Mouse (Mus musculus): ENCODE measurements around the gene Map7d1. TPM values are rescaled to one million over a fixed set of nuclear protein-coding genes. Genes with fewer than 3 reads are reported as not detected.

Gene Map7d1
- polyA plus RNA-seq, 1 experiment from 2014 or later: 73.9 TPM

DNA sequence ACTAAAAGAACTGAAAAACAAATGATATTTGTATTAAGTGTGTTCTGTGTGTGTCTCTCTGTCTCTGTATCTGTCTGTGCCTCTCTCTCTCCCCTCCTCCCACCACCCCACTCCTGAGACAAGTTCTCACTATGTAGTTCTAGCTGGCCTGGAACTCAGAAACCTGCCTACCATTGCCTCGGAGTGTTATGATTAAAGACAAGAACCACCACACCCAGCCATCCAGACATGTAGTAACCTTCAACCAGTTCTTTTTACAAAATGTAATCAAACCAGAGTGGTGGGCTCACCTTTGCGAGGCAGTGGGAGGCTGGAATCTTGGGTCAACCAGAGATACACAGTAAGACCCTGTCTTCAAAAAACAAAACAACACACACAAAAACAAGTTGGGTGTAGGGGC lies 55.5 kb downstream of the Map7d1 start:
- H3K4me3 ChIP-seq: peak overlapping the region; percentile 72
- H3K27me3 ChIP-seq (replicated peaks): no peaks in the 10 kb centered on the region
- ATAC-seq (ENCODE audit: insufficient number of reproducible peaks, low FRiP score): no peak
- peaks cover 3% of the 10 kb centered on the region for H3K36me3 ChIP-seq
- peak overlapping the region; percentile 89 for H3K9ac ChIP-seq
- H3K9me3 ChIP-seq (replicated peaks): no peaks in the 10 kb centered on the region
- H3K27ac ChIP-seq (ENCODE audit: poor library complexity, severe bottlenecking): peak overlapping the region; percentile 50
- peak overlapping the region; percentile 79 for H3K4me2 ChIP-seq
- H3K4me1 ChIP-seq (replicated peaks): peaks cover 56% of the 10 kb centered on the region
- WGBS: 30% methylated on average over 2 of the region's 2 CpGs

DNA sequence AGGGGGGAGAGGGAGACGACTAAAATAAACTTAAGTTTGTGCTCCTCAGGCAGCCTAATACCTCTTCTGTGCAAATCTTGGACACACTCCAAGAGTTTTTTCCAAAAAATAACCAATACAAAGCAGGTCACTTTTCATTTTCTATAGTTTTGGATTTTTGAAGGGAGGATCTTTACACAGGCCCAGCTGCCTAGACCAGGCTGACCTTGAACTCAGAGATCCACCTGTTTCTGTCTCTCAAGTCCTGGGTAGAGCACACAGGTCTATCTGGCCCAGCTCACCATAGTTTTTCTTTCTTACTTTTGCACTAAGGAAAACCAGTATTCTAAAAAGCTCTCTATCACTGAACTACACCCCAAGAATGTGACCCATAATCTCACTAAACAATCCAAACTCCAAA lies 56.1 kb downstream of the Map7d1 start:
- Histone ChIP-seq H3K27ac (ENCODE audit: poor library complexity, severe bottlenecking) (no peak overlapping the region), H3K4me1 (replicated peaks) (peaks cover 56% of the 10 kb centered on the region), H3K36me3 (peaks cover 3% of the 10 kb centered on the region), H3K4me2 (peak overlapping the region; percentile 79), H3K4me3 (peak overlapping the region; percentile 72), H3K9me3 (replicated peaks) (no peaks in the 10 kb centered on the region), H3K27me3 (replicated peaks) (no peaks in the 10 kb centered on the region), H3K9ac (peak overlapping the region; percentile 51)
- no peak for ATAC-seq (ENCODE audit: insufficient number of reproducible peaks, low FRiP score)
- WGBS: 46% methylated on average over 1 of the region's 1 CpGs

DNA sequence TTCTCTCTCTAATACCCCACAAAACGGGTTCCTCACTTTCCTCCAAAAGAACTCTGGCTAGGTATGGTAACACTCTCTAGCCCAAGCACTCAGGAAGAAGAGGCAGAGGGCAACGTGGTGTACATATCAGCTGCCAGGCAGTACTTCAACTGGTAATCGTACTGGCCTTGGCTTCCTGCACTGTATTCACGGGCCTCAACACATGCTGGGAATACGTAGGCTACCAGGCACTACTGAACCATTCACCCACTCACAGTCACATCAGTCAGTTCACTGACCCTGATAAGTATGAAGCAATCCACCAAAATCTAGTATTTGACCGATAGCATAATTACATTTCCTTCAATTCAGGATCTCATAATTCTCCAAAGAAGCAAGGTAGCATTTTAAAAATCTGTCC lies 56.6 kb downstream of the Map7d1 start:
- Histone ChIP-seq H3K27me3 (replicated peaks) (no peaks in the 10 kb centered on the region), H3K27ac (ENCODE audit: poor library complexity, severe bottlenecking) (no peak overlapping the region), H3K36me3 (peaks cover 7% of the 10 kb centered on the region), H3K4me1 (replicated peaks) (peaks cover 54% of the 10 kb centered on the region), H3K4me3 (peak overlapping the region; percentile 20; the same call in 1 of the 2 replicates), H3K4me2 (peak overlapping the region; percentile 79), H3K9ac (no peak overlapping the region; the same call in 1 of the 2 replicates), H3K9me3 (replicated peaks) (no peaks in the 10 kb centered on the region)
- 60% methylated on average over 6 of the region's 6 CpGs for WGBS
- no peak for ATAC-seq (ENCODE audit: insufficient number of reproducible peaks, low FRiP score)

DNA sequence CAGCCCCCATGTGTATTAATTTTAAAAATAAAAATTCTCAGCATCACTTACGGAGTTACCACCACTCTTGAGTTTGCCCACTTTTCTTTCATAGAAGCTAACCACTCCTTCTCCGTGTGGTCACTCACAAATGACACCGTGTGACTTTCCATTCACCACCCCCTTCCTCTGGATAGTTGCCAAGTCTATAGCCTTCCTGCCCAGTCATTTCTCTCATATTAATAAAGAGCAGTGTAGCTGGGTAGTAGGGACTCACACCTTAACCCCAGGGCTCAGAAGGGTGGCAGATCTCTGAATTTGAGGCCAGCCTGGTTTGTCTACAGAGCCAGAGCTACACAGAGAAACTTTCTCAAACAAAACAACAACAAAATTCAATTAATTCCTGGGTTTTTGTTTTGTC lies 58.7 kb downstream of the Map7d1 start:
- Histone ChIP-seq H3K36me3 (peaks cover 25% of the 10 kb centered on the region), H3K27ac (ENCODE audit: poor library complexity, severe bottlenecking) (no peak overlapping the region), H3K4me1 (replicated peaks) (peaks cover 40% of the 10 kb centered on the region), H3K27me3 (replicated peaks) (no peaks in the 10 kb centered on the region), H3K9me3 (replicated peaks) (no peaks in the 10 kb centered on the region), H3K4me3 (no peak overlapping the region), H3K4me2 (peak overlapping the region; percentile 24; the same call in 1 of the 2 replicates), H3K9ac (0 out of 2 replicates have a peak overlapping the region, but pooled peaks have one; percentile 12)
- 44% methylated on average over 3 of the region's 3 CpGs for WGBS
- no peak for ATAC-seq (ENCODE audit: insufficient number of reproducible peaks, low FRiP score)

DNA sequence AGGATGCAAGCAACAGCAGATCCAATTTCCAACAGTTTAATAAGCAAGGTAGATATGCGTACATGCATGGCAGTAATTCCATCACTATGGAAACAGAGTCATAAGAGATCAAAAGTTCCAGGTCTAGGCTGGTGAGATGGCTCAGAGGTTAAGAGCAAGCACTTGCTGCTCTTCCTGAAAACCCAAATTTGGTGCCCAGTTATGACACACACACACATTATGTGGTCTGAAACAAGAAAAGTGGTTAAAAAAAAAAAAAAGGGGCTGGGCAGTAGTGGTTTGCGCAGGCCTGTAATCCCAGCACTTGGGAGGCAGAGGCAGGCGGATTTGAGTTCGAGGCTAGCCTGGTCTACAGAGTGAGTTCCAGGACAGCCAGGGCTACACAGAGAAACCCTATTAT lies 61.2 kb downstream of the Map7d1 start:
- Histone ChIP-seq H3K9me3 (replicated peaks) (no peaks in the 10 kb centered on the region), H3K4me2 (no peak overlapping the region), H3K9ac (no peak overlapping the region), H3K27ac (ENCODE audit: poor library complexity, severe bottlenecking) (no peak overlapping the region), H3K27me3 (replicated peaks) (no peaks in the 10 kb centered on the region), H3K4me1 (replicated peaks) (peaks cover 29% of the 10 kb centered on the region), H3K36me3 (peaks cover 43% of the 10 kb centered on the region), H3K4me3 (no peak overlapping the region)
- 89% methylated on average over 4 of the region's 4 CpGs for WGBS
- ATAC-seq (ENCODE audit: insufficient number of reproducible peaks, low FRiP score): no peak

DNA sequence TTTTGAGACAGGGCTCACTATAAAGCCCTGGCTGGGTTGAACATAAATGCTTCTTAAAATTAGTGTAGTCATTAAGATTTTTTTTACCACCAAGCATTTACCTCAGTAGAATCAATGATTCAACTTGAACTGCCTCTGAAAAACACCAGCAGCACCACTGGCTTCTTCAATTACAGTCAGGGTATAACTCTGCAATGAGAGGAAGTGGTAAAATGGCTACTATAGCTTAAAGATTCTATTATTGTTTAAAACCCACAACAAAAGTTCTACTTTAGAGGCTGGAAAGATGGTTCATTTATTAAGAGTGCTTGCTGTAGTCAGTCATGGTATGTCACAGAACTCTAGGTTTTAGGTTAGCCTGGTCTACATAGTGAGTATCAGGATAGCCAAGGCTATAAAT lies 61.9 kb downstream of the Map7d1 start:
- no peak overlapping the region for H3K9ac ChIP-seq
- H3K27me3 ChIP-seq (replicated peaks): no peaks in the 10 kb centered on the region
- H3K4me3 ChIP-seq: no peak overlapping the region
- no peak for ATAC-seq (ENCODE audit: insufficient number of reproducible peaks, low FRiP score)
- H3K4me2 ChIP-seq: no peak overlapping the region
- peaks cover 42% of the 10 kb centered on the region for H3K36me3 ChIP-seq
- no peaks in the 10 kb centered on the region for H3K9me3 ChIP-seq (replicated peaks)
- peaks cover 26% of the 10 kb centered on the region for H3K4me1 ChIP-seq (replicated peaks)
- no peak overlapping the region for H3K27ac ChIP-seq (ENCODE audit: poor library complexity, severe bottlenecking)

DNA sequence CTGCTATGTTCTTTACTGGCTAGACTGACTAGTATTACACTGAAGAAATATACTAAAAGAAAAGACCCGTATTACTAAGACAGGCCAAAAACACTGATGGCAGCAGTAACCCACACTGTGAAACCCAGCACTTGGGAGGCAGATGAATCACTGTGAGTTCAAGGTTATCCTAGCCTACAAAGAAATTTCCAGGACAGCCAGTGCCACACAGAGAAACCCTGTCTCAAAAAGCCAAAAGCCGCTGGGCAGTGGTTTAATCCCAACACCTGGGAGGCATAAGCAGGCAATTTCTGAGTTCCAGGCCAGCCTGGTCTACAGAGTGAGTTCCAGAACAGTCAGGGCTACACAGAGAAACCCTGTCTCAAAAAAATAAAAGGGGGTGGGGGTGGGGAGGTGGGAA lies 65.5 kb downstream of the Map7d1 start:
- peaks cover 58% of the 10 kb centered on the region for H3K36me3 ChIP-seq
- H3K27ac ChIP-seq (ENCODE audit: poor library complexity, severe bottlenecking): no peak overlapping the region
- H3K9ac ChIP-seq: no peak overlapping the region
- H3K27me3 ChIP-seq (replicated peaks): no peaks in the 10 kb centered on the region
- no peaks in the 10 kb centered on the region for H3K9me3 ChIP-seq (replicated peaks)
- H3K4me2 ChIP-seq: no peak overlapping the region
- no peak overlapping the region for H3K4me3 ChIP-seq
- no peak for ATAC-seq (ENCODE audit: insufficient number of reproducible peaks, low FRiP score)
- H3K4me1 ChIP-seq (replicated peaks): peaks cover 7% of the 10 kb centered on the region; the same call in 1 of the 2 replicates
- 89% methylated on average over 2 of the region's 2 CpGs for WGBS

DNA sequence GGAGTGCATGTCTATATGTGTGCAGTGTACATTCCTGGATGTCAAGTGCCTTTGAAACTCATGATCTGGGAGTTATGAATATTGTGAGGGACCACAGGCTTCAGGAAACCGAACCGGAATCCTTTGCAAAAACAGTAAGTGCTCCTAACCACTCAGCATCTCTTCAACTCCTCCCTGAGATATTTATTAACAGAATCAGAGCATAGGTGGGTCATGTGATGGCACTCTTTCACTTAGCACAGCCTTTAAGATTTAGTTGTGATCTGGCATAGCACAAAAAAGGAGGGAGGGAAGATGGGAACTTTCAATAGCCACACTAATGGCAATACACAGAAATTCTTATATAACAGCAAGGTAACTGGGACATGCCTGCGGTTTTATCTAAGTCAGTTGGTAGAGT lies 69.0 kb downstream of the Map7d1 start:
- WGBS: 87% methylated on average over 3 of the region's 3 CpGs
- H3K36me3 ChIP-seq: peaks cover 48% of the 10 kb centered on the region
- H3K9me3 ChIP-seq (replicated peaks): no peaks in the 10 kb centered on the region
- no peak overlapping the region for H3K9ac ChIP-seq
- no peak overlapping the region for H3K4me2 ChIP-seq
- H3K4me1 ChIP-seq (replicated peaks): peaks cover 7% of the 10 kb centered on the region; the same call in 1 of the 2 replicates
- no peak overlapping the region for H3K27ac ChIP-seq (ENCODE audit: poor library complexity, severe bottlenecking)
- no peaks in the 10 kb centered on the region for H3K27me3 ChIP-seq (replicated peaks)
- H3K4me3 ChIP-seq: no peak overlapping the region
- no peak for ATAC-seq (ENCODE audit: insufficient number of reproducible peaks, low FRiP score)

DNA sequence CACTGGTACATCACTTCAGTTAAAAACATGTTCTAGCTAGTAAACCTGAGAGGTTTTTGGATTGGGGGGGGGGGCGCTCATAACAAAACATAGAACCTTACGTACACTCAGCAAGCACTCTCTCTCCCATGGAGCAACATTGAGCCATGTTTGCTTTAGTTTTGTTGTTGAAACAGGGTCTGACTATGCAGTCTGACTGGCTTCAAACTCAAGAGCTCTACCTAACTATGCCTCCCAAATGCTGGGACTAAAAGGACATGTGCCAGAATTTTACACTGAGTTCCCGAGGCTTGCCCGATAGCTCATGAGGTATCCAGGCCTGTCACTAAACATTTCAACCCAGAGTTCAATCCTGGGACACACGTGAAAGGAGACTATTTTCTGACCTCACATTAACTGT lies 73.1 kb downstream of the Map7d1 start:
- H3K4me2 ChIP-seq: no peak overlapping the region
- H3K9ac ChIP-seq: no peak overlapping the region
- 86% methylated on average over 5 of the region's 5 CpGs for WGBS
- H3K4me1 ChIP-seq (replicated peaks): 0 out of 2 replicates have a peak, but pooled peaks cover 3% of the 10 kb centered on the region
- no peak overlapping the region for H3K27ac ChIP-seq (ENCODE audit: poor library complexity, severe bottlenecking)
- H3K36me3 ChIP-seq: peaks cover 55% of the 10 kb centered on the region
- no peak for ATAC-seq (ENCODE audit: insufficient number of reproducible peaks, low FRiP score)
- no peaks in the 10 kb centered on the region for H3K9me3 ChIP-seq (replicated peaks)
- H3K4me3 ChIP-seq: no peak overlapping the region
- H3K27me3 ChIP-seq (replicated peaks): no peaks in the 10 kb centered on the region

Other genes with a start within 250 kb of the Map7d1 start
- gene Csf3r, start 231.8 kb downstream of the Map7d1 start, polyA plus RNA-seq (2016; fragmentation: Nextera tagmentation; extraction: Ambion mirVana): 0.15 and 0.30 TPM in 2 replicates
- gene Mrps15, start 209.4 kb downstream of the Map7d1 start, polyA plus RNA-seq (2016; fragmentation: Nextera tagmentation; extraction: Ambion mirVana): 142 and 146 TPM in 2 replicates
- 5.9 and 7.7 TPM in 2 replicates for gene Oscp1, start 197.8 kb downstream of the Map7d1 start, polyA plus RNA-seq (2016; fragmentation: Nextera tagmentation; extraction: Ambion mirVana)
- 36.3 and 41.2 TPM in 2 replicates for gene Lsm10, start 159.7 kb downstream of the Map7d1 start, polyA plus RNA-seq (2016; fragmentation: Nextera tagmentation; extraction: Ambion mirVana)
- 35.0 and 35.2 TPM in 2 replicates for gene Stk40, start 152.4 kb downstream of the Map7d1 start, polyA plus RNA-seq (2016; fragmentation: Nextera tagmentation; extraction: Ambion mirVana)
- 30.6 and 31.2 TPM in 2 replicates for gene Eva1b, start 108.6 kb downstream of the Map7d1 start, polyA plus RNA-seq (2016; fragmentation: Nextera tagmentation; extraction: Ambion mirVana)
- gene Sh3d21, start 92.9 kb downstream of the Map7d1 start, polyA plus RNA-seq (2016; fragmentation: Nextera tagmentation; extraction: Ambion mirVana): 2.7 and 3.6 TPM in 2 replicates
- 177 and 191 TPM in 2 replicates for gene Thrap3, start 53.6 kb downstream of the Map7d1 start, polyA plus RNA-seq (2016; fragmentation: Nextera tagmentation; extraction: Ambion mirVana)
- 68.0 and 68.7 TPM in 2 replicates for gene Trappc3, start 6.0 kb upstream of the Map7d1 start, polyA plus RNA-seq (2016; fragmentation: Nextera tagmentation; extraction: Ambion mirVana)
- 4.7 and 4.9 TPM in 2 replicates for gene Col8a2, start 30.4 kb upstream of the Map7d1 start, polyA plus RNA-seq (2016; fragmentation: Nextera tagmentation; extraction: Ambion mirVana)
- gene Adprhl2, start 65.4 kb upstream of the Map7d1 start, polyA plus RNA-seq (2016; fragmentation: Nextera tagmentation; extraction: Ambion mirVana): 37.4 and 38.8 TPM in 2 replicates
- gene Tekt2, start 69.3 kb upstream of the Map7d1 start, polyA plus RNA-seq (2016; fragmentation: Nextera tagmentation; extraction: Ambion mirVana): 1.4 and 1.5 TPM in 2 replicates
- gene Ago3, start 173.2 kb upstream of the Map7d1 start, polyA plus RNA-seq (2016; fragmentation: Nextera tagmentation; extraction: Ambion mirVana): 11.4 and 13.2 TPM in 2 replicates
- gene Ago1, start 212.2 kb upstream of the Map7d1 start, polyA plus RNA-seq (2016; fragmentation: Nextera tagmentation; extraction: Ambion mirVana): 2.5 and 3.0 TPM in 2 replicates

All from heart, embryonic 12.5 days (tissue).